Mouse (Mus musculus) retina, postnatal 1 day (tissue): ENCODE data around the gene Btn1a1.
A peak's percentile ranks its signal among the peaks of the same experiment; 100 is the strongest.

ENCODE experiments used
- DNase-seq: peaks from one replicate; pipeline ENCODE4 v3.0.0-alpha.2; 2012

Gene Btn1a1

DNA sequence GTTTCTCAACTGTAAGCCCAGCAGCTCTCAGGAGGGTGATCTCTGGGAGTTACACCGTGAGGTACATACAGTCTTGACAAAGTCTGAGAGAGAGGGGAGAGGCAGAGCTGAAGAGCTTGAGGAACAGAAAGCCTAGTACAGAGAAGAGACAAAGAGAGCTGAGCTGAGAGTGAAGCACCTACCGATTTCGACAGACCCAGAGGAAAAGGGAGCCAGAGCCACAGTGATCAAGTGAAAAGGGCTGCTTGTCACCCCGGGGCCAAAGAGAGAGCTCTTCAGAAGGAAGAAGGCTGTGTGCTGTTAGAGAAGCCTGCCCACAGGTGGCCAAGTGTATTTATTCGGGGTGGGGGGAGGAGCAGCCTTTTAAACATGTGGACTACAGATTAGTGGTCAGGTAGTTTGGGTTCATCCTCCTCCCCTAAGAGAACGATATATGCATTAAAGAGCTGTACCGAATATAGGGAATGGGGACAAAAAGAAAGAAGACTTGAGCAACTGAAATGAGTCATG is at the start of gene Btn1a1:
Btn1a1 (minus strand) TSS at position 302 of the 510 bp plus-strand sequence.
- DNase-seq, result peak; percentile 44

- no peak for DNase-seq
Measured at GRCm38 (mm10) chr13:23515281-23515680, 49.6 kb upstream of the Btn1a1 start.

DNA sequence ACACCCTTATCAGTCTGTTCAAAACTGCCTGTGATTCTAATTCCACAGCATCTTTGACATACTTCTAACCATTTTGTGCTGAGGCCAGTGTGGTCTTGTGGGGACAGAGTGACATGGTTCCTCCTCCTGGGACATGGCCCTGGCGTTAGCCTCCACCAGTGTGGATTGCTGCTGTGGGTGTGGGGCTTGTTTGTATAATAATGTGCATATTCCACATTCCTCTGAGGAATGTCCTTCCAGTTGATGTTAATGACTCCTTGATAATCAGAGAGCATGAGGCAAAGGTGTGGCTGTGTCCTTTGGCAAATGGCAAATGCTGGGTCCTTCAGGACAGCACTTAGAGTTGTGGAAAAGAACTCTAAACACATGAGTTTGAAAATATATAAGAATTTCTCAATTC is 47.8 kb upstream of the Btn1a1 start:
- no peak for DNase-seq

DNA sequence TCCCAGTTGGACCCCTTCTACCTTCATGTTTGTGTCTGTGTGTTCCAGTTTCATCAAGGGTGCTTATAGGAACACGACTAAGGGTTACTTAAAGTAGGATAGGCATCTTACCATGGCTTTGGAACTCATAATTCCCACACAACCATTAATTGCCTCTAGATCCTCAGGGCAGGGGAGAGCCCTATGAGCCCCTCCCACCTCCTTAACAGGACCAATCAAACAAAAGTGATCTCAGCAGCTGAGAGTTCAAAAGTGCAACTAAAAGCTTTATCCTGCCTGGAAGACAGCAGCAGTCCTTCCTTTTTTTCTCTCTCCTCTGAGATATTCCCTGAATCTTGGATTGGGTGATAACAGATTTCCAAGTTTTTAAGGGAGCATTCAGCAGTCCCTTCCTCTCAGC is 44.4 kb upstream of the Btn1a1 start:
- no peak for DNase-seq

GRCm38 (mm10) chr13:23506819-23507515 is 41.3 kb upstream of the Btn1a1 start:
- no peak for DNase-seq

DNA sequence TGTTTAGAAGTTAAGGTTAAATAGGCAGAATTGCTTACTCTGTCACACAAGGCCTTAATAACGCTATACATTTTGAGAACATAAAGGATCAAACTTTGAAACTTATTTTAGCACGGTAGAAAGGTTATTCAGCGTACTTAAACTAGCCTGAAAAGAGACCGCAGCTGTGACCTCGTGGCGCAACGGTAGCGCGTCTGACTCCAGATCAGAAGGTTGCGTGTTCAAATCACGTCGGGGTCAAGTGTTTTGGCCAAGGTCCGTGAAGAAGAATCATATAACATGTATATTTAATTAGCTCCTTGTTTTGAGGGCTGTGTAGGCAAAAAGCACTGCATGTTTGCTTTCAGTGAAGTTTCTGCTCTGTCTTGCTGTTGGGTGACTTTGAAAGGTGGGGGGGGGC is 40.6 kb upstream of the Btn1a1 start:
- peak; percentile 58 for DNase-seq

DNA sequence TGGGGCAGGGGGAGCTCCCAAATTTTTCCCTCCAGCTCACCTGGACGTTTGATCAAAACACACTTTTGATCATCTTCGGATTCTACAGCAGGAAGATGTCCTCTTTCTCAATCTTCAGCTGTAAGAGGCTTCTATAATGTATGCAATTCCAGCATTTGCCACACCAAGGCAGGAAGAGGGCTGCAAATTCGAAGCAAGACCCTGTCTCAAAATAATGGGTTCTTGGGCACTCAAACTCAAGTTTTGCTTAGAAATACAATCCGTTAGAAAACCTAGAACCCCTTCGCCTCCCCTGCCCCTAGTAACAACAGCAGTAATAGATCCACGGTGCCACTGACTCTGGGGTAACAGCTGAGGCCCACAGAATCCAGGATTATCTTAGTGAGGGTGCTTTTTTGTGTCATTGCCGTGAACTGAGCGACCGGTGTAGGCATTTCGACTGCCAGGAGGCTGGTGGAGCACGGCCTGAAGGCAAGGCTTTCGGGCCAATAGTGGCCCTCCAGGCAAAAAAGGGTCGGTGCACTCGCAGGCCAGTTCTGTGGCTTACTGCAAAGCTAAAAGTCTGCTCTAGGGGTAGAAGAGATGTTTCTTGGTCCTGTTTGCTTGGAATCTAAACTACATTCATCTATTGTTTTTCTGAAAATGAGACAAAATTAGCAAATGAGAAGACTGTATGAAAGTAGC is 40.1 kb upstream of the Btn1a1 start:
- DNase-seq, result no peak

- peak; percentile 71 for DNase-seq
Measured at GRCm38 (mm10) chr13:23503797-23504196, 38.1 kb upstream of the Btn1a1 start.

GRCm38 (mm10) chr13:23502916-23503315 is 37.2 kb upstream of the Btn1a1 start:
- no peak for DNase-seq

GRCm38 (mm10) chr13:23502031-23502567 is 36.4 kb upstream of the Btn1a1 start:
- DNase-seq, result no peak

DNA sequence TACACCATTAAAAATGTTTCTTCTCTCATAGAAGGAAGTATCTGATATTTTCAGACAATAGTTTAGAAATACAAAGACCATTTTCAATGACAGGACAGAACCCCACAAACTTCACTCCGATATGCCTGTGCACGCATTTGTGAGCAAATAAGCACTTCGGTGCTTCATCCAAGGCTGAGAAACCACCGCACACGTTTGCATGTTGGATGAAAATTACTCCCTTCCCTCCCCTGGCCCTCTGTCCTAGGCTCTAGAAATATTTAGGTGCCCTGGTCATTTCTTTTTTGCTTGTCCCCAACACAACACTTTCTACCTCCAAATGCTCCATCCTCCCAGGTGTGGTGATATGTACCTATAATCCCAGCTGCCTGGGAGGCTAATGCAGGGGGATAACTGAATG is 35.8 kb upstream of the Btn1a1 start:
- no peak for DNase-seq

DNA sequence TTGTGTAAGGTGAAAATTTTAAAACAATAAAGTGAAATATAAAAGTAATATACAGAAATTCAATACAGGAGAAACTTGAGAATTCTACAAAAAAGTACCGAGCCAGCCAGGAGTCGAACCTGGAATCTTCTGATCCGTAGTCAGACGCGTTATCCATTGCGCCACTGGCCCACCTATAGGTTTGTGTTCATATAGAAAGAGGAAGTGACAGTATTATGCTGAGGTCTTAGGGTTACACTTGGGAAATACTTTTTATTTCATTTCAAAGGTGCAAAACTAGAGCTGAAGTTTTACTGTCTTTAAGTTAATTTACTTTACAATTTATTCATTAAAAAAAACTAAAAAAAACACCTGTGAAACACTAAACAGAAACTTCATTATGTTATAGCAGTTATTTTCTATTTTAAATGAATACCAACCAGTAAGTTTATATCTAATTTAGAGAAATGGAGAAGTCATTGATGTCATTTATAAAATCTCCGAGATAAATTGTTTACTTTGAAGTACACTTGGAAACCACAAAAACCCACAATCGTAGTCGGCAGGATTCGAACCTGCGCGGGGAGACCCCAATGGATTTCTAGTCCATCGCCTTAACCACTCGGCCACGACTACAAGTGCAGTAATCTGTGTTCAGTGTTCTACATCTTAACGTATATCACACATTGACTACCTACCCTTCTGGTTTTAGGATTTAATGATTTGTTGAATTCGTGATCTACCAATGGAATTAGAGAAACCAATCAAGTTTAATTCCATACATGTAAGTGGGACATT is 34.9 kb upstream of the Btn1a1 start:
- DNase-seq, result peak; percentile 75

- no peak for DNase-seq
Measured at GRCm38 (mm10) chr13:23499943-23500342, 34.2 kb upstream of the Btn1a1 start.

- no peak for DNase-seq
Measured at GRCm38 (mm10) chr13:23498653-23499052, 33.0 kb upstream of the Btn1a1 start.

GRCm38 (mm10) chr13:23497656-23498321 is 32.1 kb upstream of the Btn1a1 start:
- peak; percentile 70 for DNase-seq

DNA sequence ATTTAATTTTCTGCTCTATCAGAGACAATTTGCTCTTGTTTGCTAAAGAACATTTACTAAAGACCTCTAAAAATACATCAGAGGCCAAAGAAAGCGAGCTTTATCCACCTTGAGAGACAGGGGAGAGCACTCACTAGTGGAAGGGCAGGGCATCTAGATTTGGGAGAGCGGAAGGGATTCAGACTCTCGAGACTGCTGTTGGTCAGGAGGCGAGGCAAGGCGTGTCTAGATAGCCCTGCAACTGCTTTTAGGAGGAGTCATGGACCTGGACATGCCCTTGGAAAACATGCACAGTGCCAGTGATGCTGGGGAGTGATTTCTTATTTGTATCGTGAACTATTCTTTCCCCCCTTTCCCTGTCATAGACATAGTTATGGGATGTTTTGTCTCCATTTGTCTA is 29.8 kb upstream of the Btn1a1 start:
- DNase-seq, result no peak

DNA sequence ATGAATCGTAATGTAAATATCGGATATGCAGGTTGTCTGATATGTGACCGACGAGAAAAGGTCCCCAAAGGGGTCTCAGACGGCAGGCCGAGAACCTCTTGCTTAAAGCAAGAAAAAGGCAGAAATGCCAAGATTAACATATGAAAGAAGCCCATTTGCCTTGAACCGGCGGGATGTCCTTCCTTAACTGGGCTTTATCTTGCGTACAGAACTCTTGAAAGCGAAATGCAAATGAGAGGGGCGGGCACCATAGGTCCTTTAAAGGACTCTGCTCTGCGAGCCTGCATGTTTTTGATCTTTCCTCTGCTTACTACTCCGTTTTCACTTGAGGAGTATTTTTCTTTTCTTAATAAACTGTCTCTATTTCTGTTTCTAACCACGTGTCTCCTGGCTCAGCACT is 26.3 kb upstream of the Btn1a1 start:
- DNase-seq, result no peak

DNA sequence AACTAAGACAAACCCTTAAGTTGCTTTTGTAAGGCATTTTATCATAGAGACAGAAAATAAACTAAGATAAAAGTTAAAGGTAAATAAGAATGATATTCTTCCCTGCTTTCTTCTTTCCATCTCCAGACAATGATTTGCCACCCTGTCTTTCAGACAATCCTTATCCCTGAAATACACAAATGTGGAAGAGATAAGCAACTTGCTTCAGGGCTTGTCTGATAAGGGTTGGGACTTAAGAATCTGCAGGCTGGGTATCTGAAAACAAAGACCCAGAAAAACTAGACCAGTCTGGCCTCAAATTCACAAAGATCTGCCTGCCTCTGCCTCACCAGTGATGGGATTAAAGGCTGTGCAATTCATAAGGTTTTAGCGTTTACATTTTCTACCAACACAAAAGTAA is 25.6 kb upstream of the Btn1a1 start:
- DNase-seq, result no peak

DNA sequence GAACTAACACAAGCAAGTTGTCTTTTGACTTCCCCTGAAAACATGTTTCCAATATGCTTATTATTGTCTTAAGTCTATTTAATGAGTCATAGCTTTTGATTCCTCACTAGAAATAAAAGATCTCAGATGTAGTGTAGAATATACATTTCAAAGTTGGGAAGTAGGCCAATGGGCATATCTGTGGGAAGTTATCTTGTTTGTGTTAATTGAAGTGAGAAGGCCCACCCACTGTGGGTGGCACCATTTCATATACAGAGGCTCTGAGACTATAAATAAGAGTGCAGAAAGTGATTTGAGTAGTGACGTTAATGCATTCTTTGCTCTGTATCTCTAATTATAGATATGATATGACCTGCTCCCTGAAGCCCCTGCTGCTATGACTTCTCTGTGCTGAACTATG is 25.2 kb upstream of the Btn1a1 start:
- DNase-seq, result peak; percentile 47

GRCm38 (mm10) chr13:23488400-23489322 is 23.0 kb upstream of the Btn1a1 start, which contains the start of gene Btn2a2:
Btn2a2 (minus strand) TSS chr13:23488857.
- peak; percentile 80 for DNase-seq

- no peak for DNase-seq
Measured at GRCm38 (mm10) chr13:23485271-23485670, 19.6 kb upstream of the Btn1a1 start.

- no peak for DNase-seq
Measured at GRCm38 (mm10) chr13:23483153-23483552, 17.5 kb upstream of the Btn1a1 start.
